ENCODE assay signal across 9 mouse cellular contexts in genomic region chr17:59012421-59013090, GRCm38 (mm10). TPM values are rescaled to one million over a fixed set of nuclear protein-coding genes. Genes with fewer than 3 reads are reported as not detected.
DNase-seq lines count a peak whose midpoint lies in the region; ATAC-seq and TF ChIP-seq lines count a peak whose summit lies in the region.
"Had no signal": no experiment of that assay in that cellular context is flagged by ENCODE, and none has a peak within 500 bp of the region (broad histone marks: within the 10 kb centered on the region; RNA-seq: fewer than 3 reads in every experiment).

No protein-coding gene starts in this region.

- TF ChIP-seq POLR2A in olfactory bulb, adult 2 months (IDR thresholded peaks at IDR 0.05; ENCODE audit: insufficient read depth, low read depth, low read length) = no peak

- peaks cover 4% of the 10 kb centered on the region; the same call in 1 of the 2 replicates for H3K4me1 ChIP-seq in olfactory bulb, adult 2 months (ENCODE audit: control insufficient read depth, insufficient read depth, low read length)

- H3K4me3 ChIP-seq in olfactory bulb, adult 2 months (ENCODE audit: insufficient read depth, low read depth, low read length) = peak overlapping the region; percentile 97

- TF ChIP-seq CTCF in olfactory bulb, adult 2 months (IDR thresholded peaks at IDR 0.05; ENCODE audit: insufficient read depth, low read depth, low read length) = no peak

- no peak overlapping the region for H3K27ac ChIP-seq in olfactory bulb, adult 2 months (ENCODE audit: insufficient read depth, low read depth, low read length)

- intact Hi-C loops in heart, postnatal 10 days (cut with DNase I) = no loop called here
- intact Hi-C loops in left cerebral cortex, postnatal 14 days (cut with DNase I) = no loop called here

- peak; percentile 75 for ATAC-seq in common myeloid progenitor, adult 5-6 weeks (replicated peaks; ENCODE audit: low read depth, poor library complexity, severe bottlenecking)

- WGBS in olfactory bulb, adult 2 months = 7% methylated on average over 15 of the region's 15 CpGs

- peak; percentile 8 for DNase-seq in right cerebral cortex, postnatal 4 days
- no peak for DNase-seq in right cerebral cortex, postnatal 10 days (ENCODE audit: low spot score in 2 of 2)
- DNase-seq in heart, postnatal 10 days = peak; percentile 3 to 5
- peak; percentile 64 for DNase-seq in liver
- no peak for DNase-seq in urinary bladder, adult 2 months (ENCODE audit: low spot score)
- no peak for DNase-seq in left cerebral cortex, postnatal 14 days (ENCODE audit: low spot score in 2 of 2)

RNA-seq across cellular contexts. Expression of gene Nudt12, which starts 0.6 kb away (rescaled TPM):
- total RNA-seq in common myeloid progenitor, adult 5-6 weeks (2017) = 7.8 and 10.0 TPM in 2 replicates
- 1 to 10 TPM; 8.5 to 8.6 TPM for total RNA-seq in heart, postnatal 10 days (2021)
- not detected in 2 replicates for polyA plus RNA-seq in olfactory bulb, adult 2 months (2012; ENCODE audit: insufficient read depth, insufficient read length, low replicate concordance, missing spikeins)
- polyA plus RNA-seq in urinary bladder, adult 2 months (2012; rRNA removed) = 6.2 and 6.6 TPM in 2 replicates
- total RNA-seq in left cerebral cortex, postnatal 14 days (2021) = 10 to 100 TPM in 1 of 2 experiments, 1 to 10 TPM in 1; 7.5 to 10.9 TPM

RNA-seq across cellular contexts. Expression of gene Pdzph1, which starts 21.4 kb away (rescaled TPM):
- total RNA-seq in common myeloid progenitor, adult 5-6 weeks (2017) = 0.34 and 4.0 TPM in 2 replicates
- total RNA-seq in heart, postnatal 10 days (2021) = not detected
- not detected in 2 replicates for polyA plus RNA-seq in olfactory bulb, adult 2 months (2012; ENCODE audit: insufficient read depth, insufficient read length, low replicate concordance, missing spikeins)
- polyA plus RNA-seq in urinary bladder, adult 2 months (2012; rRNA removed) = not detected in 2 replicates
- 1 to 10 TPM; 7.4 to 7.8 TPM for total RNA-seq in left cerebral cortex, postnatal 14 days (2021)
- polyA plus RNA-seq: large intestine, adult 2 months had no signal

Comparison
In these comparisons a context has a peak if more than half of its experiments do, and no peak if none do; other contexts are left out.
1. DNase-seq: peak in right cerebral cortex, postnatal 4 days (single experiment), heart, postnatal 10 days (2 of 2) and liver (single experiment); none in right cerebral cortex, postnatal 10 days (0 of 2), urinary bladder, adult 2 months (single experiment) and left cerebral cortex, postnatal 14 days (0 of 2).